Mouse (Mus musculus): Measurements from ENCODE around the gene Ptpre. TPM values are rescaled to one million over a fixed set of nuclear protein-coding genes. Genes with fewer than 3 reads are reported as not detected.

Gene Ptpre
- polyA plus RNA-seq, 1 experiment from 2014 or later: 6.9 TPM

- Histone ChIP-seq H3K9me3 (ENCODE audit: control insufficient read depth, low read length) (no peaks in the 10 kb centered on the region), H3K36me3 (replicated peaks; ENCODE audit: control insufficient read depth, insufficient read depth) (no peaks in the 10 kb centered on the region), H3K27me3 (ENCODE audit: control insufficient read depth, insufficient read depth, low read length) (no peaks in the 10 kb centered on the region), H3K9ac (no peak overlapping the region), H3K4me1 (replicated peaks; ENCODE audit: control insufficient read depth, insufficient read depth, low read length) (no peaks in the 10 kb centered on the region), H3K27ac (no peak overlapping the region), H3K4me2 (replicated peaks) (no peak overlapping the region), H3K4me3 (replicated peaks; ENCODE audit: low read length) (no peak overlapping the region)
- no peak for DNase-seq (ENCODE audit: low spot score)
- 69% methylated on average over 3 of the region's 3 CpGs for WGBS
- no peak for ATAC-seq (ENCODE audit: low FRiP score)
These were observed 10.1 kb upstream of the Ptpre start for GRCm38 (mm10) chr7:135527169-135527568.

GRCm38 (mm10) chr7:135528515-135528914 lies 8.8 kb upstream of the Ptpre start, which contains the start of gene Clrn3:
Clrn3 (minus strand) TSS chr7:135528654.
- H3K4me3 ChIP-seq (replicated peaks; ENCODE audit: low read length): no peak within 1 kb of the TSS
- H3K4me1 ChIP-seq (replicated peaks; ENCODE audit: control insufficient read depth, insufficient read depth, low read length): no peaks in the 10 kb centered on the region
- 89% methylated on average over 7 of the region's 7 CpGs for WGBS
- no peak within 1 kb of the TSS for H3K4me2 ChIP-seq (replicated peaks)
- no peaks in the 10 kb centered on the region for H3K9me3 ChIP-seq (ENCODE audit: control insufficient read depth, low read length)
- no peaks in the 10 kb centered on the region for H3K36me3 ChIP-seq (replicated peaks; ENCODE audit: control insufficient read depth, insufficient read depth)
- H3K27me3 ChIP-seq (ENCODE audit: control insufficient read depth, insufficient read depth, low read length): no peaks in the 10 kb centered on the region
- no peak within 1 kb of the TSS for H3K9ac ChIP-seq
- DNase-seq (ENCODE audit: low spot score) (no peak), ATAC-seq (ENCODE audit: low FRiP score) (no peak)
- H3K27ac ChIP-seq: no peak within 1 kb of the TSS

- Histone ChIP-seq H3K9ac (no peak overlapping the region), H3K4me3 (replicated peaks; ENCODE audit: low read length) (no peak overlapping the region), H3K36me3 (replicated peaks; ENCODE audit: control insufficient read depth, insufficient read depth) (no peaks in the 10 kb centered on the region), H3K27me3 (ENCODE audit: control insufficient read depth, insufficient read depth, low read length) (no peaks in the 10 kb centered on the region), H3K9me3 (ENCODE audit: control insufficient read depth, low read length) (no peaks in the 10 kb centered on the region), H3K4me1 (replicated peaks; ENCODE audit: control insufficient read depth, insufficient read depth, low read length) (no peaks in the 10 kb centered on the region), H3K27ac (no peak overlapping the region), H3K4me2 (replicated peaks) (no peak overlapping the region)
- ATAC-seq (ENCODE audit: low FRiP score) (no peak), DNase-seq (ENCODE audit: low spot score) (no peak)
- 93% methylated on average over 2 of the region's 2 CpGs for WGBS
These were observed 8.2 kb upstream of the Ptpre start for GRCm38 (mm10) chr7:135529068-135529467.

DNA sequence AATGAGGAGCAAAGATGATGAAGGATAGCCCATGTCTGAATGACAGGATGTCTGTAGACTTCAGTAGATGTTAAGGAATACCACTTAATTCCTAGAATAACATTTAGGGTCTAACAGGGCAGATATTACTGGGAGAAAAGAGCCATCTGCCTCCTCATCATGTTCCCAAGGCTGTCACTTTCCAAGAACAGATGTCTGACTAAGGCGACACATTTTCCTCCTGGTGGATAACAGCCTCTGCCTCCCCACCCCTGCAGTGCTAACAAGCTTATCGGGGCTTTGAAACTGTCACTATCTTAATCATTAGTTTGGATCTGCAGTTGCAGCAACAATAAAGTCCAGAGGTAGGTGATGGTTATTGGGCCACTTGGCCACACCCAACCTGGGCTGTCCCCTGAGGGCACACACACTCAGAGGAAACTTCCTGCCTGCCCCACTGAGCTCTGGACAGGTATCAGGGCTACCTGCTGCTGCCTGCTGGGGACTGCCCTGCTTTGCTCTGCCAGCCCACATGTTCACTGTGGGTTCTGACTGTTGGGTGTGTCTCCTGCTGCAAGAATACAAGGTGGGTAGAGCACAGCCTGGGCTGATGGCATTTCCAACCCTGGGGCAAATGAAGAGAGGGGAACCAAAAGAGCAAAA lies 2.6 kb upstream of the Ptpre start:
- Histone ChIP-seq H3K36me3 (replicated peaks; ENCODE audit: control insufficient read depth, insufficient read depth) (no peaks in the 10 kb centered on the region), H3K4me3 (replicated peaks; ENCODE audit: low read length) (no peak overlapping the region), H3K27me3 (ENCODE audit: control insufficient read depth, insufficient read depth, low read length) (peaks cover 14% of the 10 kb centered on the region), H3K27ac (no peak overlapping the region), H3K9me3 (ENCODE audit: control insufficient read depth, low read length) (no peaks in the 10 kb centered on the region), H3K9ac (no peak overlapping the region), H3K4me1 (replicated peaks; ENCODE audit: control insufficient read depth, insufficient read depth, low read length) (no peaks in the 10 kb centered on the region), H3K4me2 (replicated peaks) (no peak overlapping the region)
- ATAC-seq (ENCODE audit: low FRiP score) (no peak), DNase-seq (ENCODE audit: low spot score) (no peak)
- 59% methylated on average over 2 of the region's 2 CpGs for WGBS

DNA sequence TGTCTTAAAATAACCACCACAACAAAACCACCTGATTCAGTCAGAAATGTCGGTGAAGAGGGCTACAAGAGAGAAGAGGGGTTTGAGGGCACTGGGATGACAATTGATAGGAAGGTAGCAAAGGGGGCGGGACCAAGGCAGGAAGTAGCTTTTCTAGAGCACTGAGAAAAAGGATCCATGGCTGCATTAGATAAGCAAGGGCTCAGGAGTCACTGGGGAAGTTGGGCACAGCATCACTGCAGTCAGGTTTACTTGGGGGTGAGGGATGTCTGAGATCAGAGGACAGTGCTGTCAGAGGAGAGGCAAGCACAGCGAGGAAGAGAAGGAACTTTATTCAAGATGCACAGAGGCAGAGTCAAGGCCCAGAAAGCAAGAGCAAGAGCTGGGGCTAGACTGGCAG lies 1.4 kb upstream of the Ptpre start:
- 80% methylated on average over 3 of the region's 3 CpGs for WGBS
- no peak for ATAC-seq (ENCODE audit: low FRiP score)
- H3K4me3 ChIP-seq (replicated peaks; ENCODE audit: low read length): no peak overlapping the region

GRCm38 (mm10) chr7:135537948-135538741 lies 864 bp downstream of the Ptpre start:
- H3K36me3 ChIP-seq (replicated peaks; ENCODE audit: control insufficient read depth, insufficient read depth): no peaks in the 10 kb centered on the region
- WGBS: 1% methylated on average over 71 of the region's 71 CpGs
- peak; percentile 82 for ATAC-seq (ENCODE audit: low FRiP score)
- peaks cover 15% of the 10 kb centered on the region for H3K27me3 ChIP-seq (ENCODE audit: control insufficient read depth, insufficient read depth, low read length)
- peak overlapping the region; percentile 75 for H3K9ac ChIP-seq
- peak; percentile 43 for DNase-seq (ENCODE audit: low spot score)
- H3K27ac ChIP-seq: peak overlapping the region; percentile 78
- H3K9me3 ChIP-seq (ENCODE audit: control insufficient read depth, low read length): no peaks in the 10 kb centered on the region
- peak overlapping the region; percentile 86 for H3K4me2 ChIP-seq (replicated peaks)
- H3K4me3 ChIP-seq (replicated peaks; ENCODE audit: low read length): peak overlapping the region; percentile 69
- no peaks in the 10 kb centered on the region for H3K4me1 ChIP-seq (replicated peaks; ENCODE audit: control insufficient read depth, insufficient read depth, low read length)

More for the DNA sequence above, 1.4 kb upstream of the Ptpre start:
- H3K4me2 ChIP-seq (replicated peaks): no peak overlapping the region
- H3K4me1 ChIP-seq (replicated peaks; ENCODE audit: control insufficient read depth, insufficient read depth, low read length): no peaks in the 10 kb centered on the region
- H3K27ac ChIP-seq: no peak overlapping the region
- no peak overlapping the region for H3K9ac ChIP-seq
- DNase-seq (ENCODE audit: low spot score): no peak
- H3K9me3 ChIP-seq (ENCODE audit: control insufficient read depth, low read length): no peaks in the 10 kb centered on the region
- H3K27me3 ChIP-seq (ENCODE audit: control insufficient read depth, insufficient read depth, low read length): peaks cover 15% of the 10 kb centered on the region
- H3K36me3 ChIP-seq (replicated peaks; ENCODE audit: control insufficient read depth, insufficient read depth): no peaks in the 10 kb centered on the region

GRCm38 (mm10) chr7:135539429-135539828 lies 2.1 kb downstream of the Ptpre start:
- Histone ChIP-seq H3K27me3 (ENCODE audit: control insufficient read depth, insufficient read depth, low read length) (peaks cover 15% of the 10 kb centered on the region), H3K4me2 (replicated peaks) (peak overlapping the region; percentile 86), H3K27ac (no peak overlapping the region), H3K4me3 (replicated peaks; ENCODE audit: low read length) (peak overlapping the region; percentile 69), H3K4me1 (replicated peaks; ENCODE audit: control insufficient read depth, insufficient read depth, low read length) (no peaks in the 10 kb centered on the region), H3K9ac (no peak overlapping the region), H3K36me3 (replicated peaks; ENCODE audit: control insufficient read depth, insufficient read depth) (no peaks in the 10 kb centered on the region), H3K9me3 (ENCODE audit: control insufficient read depth, low read length) (no peaks in the 10 kb centered on the region)
- ATAC-seq (ENCODE audit: low FRiP score): no peak
- DNase-seq (ENCODE audit: low spot score): no peak
- 88% methylated on average over 2 of the region's 2 CpGs for WGBS

GRCm38 (mm10) chr7:135542235-135542634 lies 5.0 kb downstream of the Ptpre start:
- H3K4me1 ChIP-seq (replicated peaks; ENCODE audit: control insufficient read depth, insufficient read depth, low read length): no peaks in the 10 kb centered on the region
- no peaks in the 10 kb centered on the region for H3K9me3 ChIP-seq (ENCODE audit: control insufficient read depth, low read length)
- H3K4me2 ChIP-seq (replicated peaks): no peak overlapping the region
- H3K36me3 ChIP-seq (replicated peaks; ENCODE audit: control insufficient read depth, insufficient read depth): no peaks in the 10 kb centered on the region
- no peak overlapping the region for H3K9ac ChIP-seq
- peaks cover 15% of the 10 kb centered on the region for H3K27me3 ChIP-seq (ENCODE audit: control insufficient read depth, insufficient read depth, low read length)
- no peak overlapping the region for H3K27ac ChIP-seq
- DNase-seq (ENCODE audit: low spot score): no peak
- WGBS: 84% methylated on average over 3 of the region's 3 CpGs
- ATAC-seq (ENCODE audit: low FRiP score): no peak
- no peak overlapping the region for H3K4me3 ChIP-seq (replicated peaks; ENCODE audit: low read length)

DNA sequence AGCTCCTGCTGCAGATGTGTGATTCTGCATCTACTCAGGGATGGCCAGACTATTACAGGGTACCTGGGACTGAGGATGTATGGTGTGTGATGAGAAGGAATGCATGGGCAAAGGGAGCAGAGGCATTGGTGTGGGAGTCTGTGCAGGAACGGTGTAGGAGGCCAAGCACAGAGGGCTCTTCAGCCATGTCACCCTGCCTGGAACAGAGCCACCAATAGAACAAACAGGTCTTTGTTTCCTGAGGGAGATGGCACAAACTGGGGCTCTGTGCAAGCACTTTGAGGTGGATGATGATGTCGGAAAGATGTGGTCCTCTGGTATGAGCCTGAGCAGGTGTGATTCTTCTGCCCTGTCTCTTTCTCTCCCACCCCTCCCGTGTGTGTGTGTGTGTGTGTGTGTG lies 5.8 kb downstream of the Ptpre start:
- WGBS: 56% methylated on average over 2 of the region's 3 CpGs
- Histone ChIP-seq H3K4me3 (replicated peaks; ENCODE audit: low read length) (no peak overlapping the region), H3K27ac (no peak overlapping the region), H3K27me3 (ENCODE audit: control insufficient read depth, insufficient read depth, low read length) (peaks cover 15% of the 10 kb centered on the region), H3K4me1 (replicated peaks; ENCODE audit: control insufficient read depth, insufficient read depth, low read length) (no peaks in the 10 kb centered on the region), H3K9me3 (ENCODE audit: control insufficient read depth, low read length) (no peaks in the 10 kb centered on the region), H3K36me3 (replicated peaks; ENCODE audit: control insufficient read depth, insufficient read depth) (no peaks in the 10 kb centered on the region), H3K9ac (no peak overlapping the region), H3K4me2 (replicated peaks) (no peak overlapping the region)
- ATAC-seq (ENCODE audit: low FRiP score) (no peak), DNase-seq (ENCODE audit: low spot score) (no peak)

Measured in hindbrain, embryonic 14.5 days (tissue).